Mouse (Mus musculus): ENCODE measurements around the gene Tspan10. TPM values are rescaled to one million over a fixed set of nuclear protein-coding genes. Genes with fewer than 3 reads are reported as not detected.

The Tspan10 gene
- polyA plus RNA-seq, 1 experiment from 2014 or later, result not detected

Other genes with a start within 250 kb of the Tspan10 start
- 12.7 and 13.8 TPM in 2 replicates for gene Bahcc1, start 209.7 kb upstream of the Tspan10 start, polyA plus RNA-seq (2015; fragmentation: Nextera tagmentation; extraction: Ambion mirVana)
- 2,628 and 2,724 TPM in 2 replicates for gene Actg1, start 94.1 kb upstream of the Tspan10 start, polyA plus RNA-seq (2015; fragmentation: Nextera tagmentation; extraction: Ambion mirVana)
- gene Fscn2, start 81.1 kb upstream of the Tspan10 start, polyA plus RNA-seq (2015; fragmentation: Nextera tagmentation; extraction: Ambion mirVana), result 0.52 and 0.61 TPM in 2 replicates
- 37.0 and 38.6 TPM in 2 replicates for gene Faap100, start 63.9 kb upstream of the Tspan10 start, polyA plus RNA-seq (2015; fragmentation: Nextera tagmentation; extraction: Ambion mirVana)
- 34.3 and 37.6 TPM in 2 replicates for gene Nploc4, start 4.9 kb upstream of the Tspan10 start, polyA plus RNA-seq (2015; fragmentation: Nextera tagmentation; extraction: Ambion mirVana)
- gene Pde6g, start 10.9 kb downstream of the Tspan10 start, polyA plus RNA-seq (2015; fragmentation: Nextera tagmentation; extraction: Ambion mirVana), result 0.38 and 0.39 TPM in 2 replicates
- gene Oxld1, start 15.4 kb downstream of the Tspan10 start, polyA plus RNA-seq (2015; fragmentation: Nextera tagmentation; extraction: Ambion mirVana), result 12.2 and 12.4 TPM in 2 replicates
- gene Ccdc137, start 15.5 kb downstream of the Tspan10 start, polyA plus RNA-seq (2015; fragmentation: Nextera tagmentation; extraction: Ambion mirVana), result 37.1 and 41.7 TPM in 2 replicates
- gene Arl16, start 25.0 kb downstream of the Tspan10 start, polyA plus RNA-seq (2015; fragmentation: Nextera tagmentation; extraction: Ambion mirVana), result 65.8 and 67.9 TPM in 2 replicates
- 120 and 124 TPM in 2 replicates for gene Mrpl12, start 42.0 kb downstream of the Tspan10 start, polyA plus RNA-seq (2015; fragmentation: Nextera tagmentation; extraction: Ambion mirVana)
- 46.8 and 49.0 TPM in 2 replicates for gene Slc25a10, start 49.2 kb downstream of the Tspan10 start, polyA plus RNA-seq (2015; fragmentation: Nextera tagmentation; extraction: Ambion mirVana)
- gene Gcgr, start 88.1 kb downstream of the Tspan10 start, polyA plus RNA-seq (2015; fragmentation: Nextera tagmentation; extraction: Ambion mirVana), result 6.3 and 7.3 TPM in 2 replicates
- 245 TPM in 2 replicates for gene Mcrip1, start 107.1 kb downstream of the Tspan10 start, polyA plus RNA-seq (2015; fragmentation: Nextera tagmentation; extraction: Ambion mirVana)
- gene Ppp1r27, start 108.5 kb downstream of the Tspan10 start, polyA plus RNA-seq (2015; fragmentation: Nextera tagmentation; extraction: Ambion mirVana), result 0.59 and 0.94 TPM in 2 replicates
- gene P4hb, start 130.6 kb downstream of the Tspan10 start, polyA plus RNA-seq (2015; fragmentation: Nextera tagmentation; extraction: Ambion mirVana), result 775 and 791 TPM in 2 replicates
- gene Arhgdia, start 139.0 kb downstream of the Tspan10 start, polyA plus RNA-seq (2015; fragmentation: Nextera tagmentation; extraction: Ambion mirVana), result 530 and 555 TPM in 2 replicates
- 480 and 508 TPM in 2 replicates for gene Alyref, start 155.7 kb downstream of the Tspan10 start, polyA plus RNA-seq (2015; fragmentation: Nextera tagmentation; extraction: Ambion mirVana)
- gene Anapc11, start 155.8 kb downstream of the Tspan10 start, polyA plus RNA-seq (2015; fragmentation: Nextera tagmentation; extraction: Ambion mirVana), result 217 and 222 TPM in 2 replicates
- gene Npb, start 165.8 kb downstream of the Tspan10 start, polyA plus RNA-seq (2015; fragmentation: Nextera tagmentation; extraction: Ambion mirVana), result 2.3 and 2.8 TPM in 2 replicates
- gene Pcyt2, start 175.3 kb downstream of the Tspan10 start, polyA plus RNA-seq (2015; fragmentation: Nextera tagmentation; extraction: Ambion mirVana), result 150 and 153 TPM in 2 replicates
- 25.6 and 28.8 TPM in 2 replicates for gene Sirt7, start 182.6 kb downstream of the Tspan10 start, polyA plus RNA-seq (2015; fragmentation: Nextera tagmentation; extraction: Ambion mirVana)
- gene Mafg, start 191.0 kb downstream of the Tspan10 start, polyA plus RNA-seq (2015; fragmentation: Nextera tagmentation; extraction: Ambion mirVana), result 27.0 and 28.9 TPM in 2 replicates
- 43.7 and 45.6 TPM in 2 replicates for gene Pycr1, start 201.1 kb downstream of the Tspan10 start, polyA plus RNA-seq (2015; fragmentation: Nextera tagmentation; extraction: Ambion mirVana)
- 0.36 and 1.3 TPM in 2 replicates for gene Myadml2, start 205.5 kb downstream of the Tspan10 start, polyA plus RNA-seq (2015; fragmentation: Nextera tagmentation; extraction: Ambion mirVana)
- 4.3 and 6.5 TPM in 2 replicates for gene Notum, start 218.5 kb downstream of the Tspan10 start, polyA plus RNA-seq (2015; fragmentation: Nextera tagmentation; extraction: Ambion mirVana)
- 128 and 129 TPM in 2 replicates for gene Aspscr1, start 230.3 kb downstream of the Tspan10 start, polyA plus RNA-seq (2015; fragmentation: Nextera tagmentation; extraction: Ambion mirVana)